Mouse (Mus musculus): Measurements from ENCODE around the gene Rap2b.
A peak's percentile ranks its signal among the peaks of the same experiment; 100 is the strongest.

Rap2b gene

DNA sequence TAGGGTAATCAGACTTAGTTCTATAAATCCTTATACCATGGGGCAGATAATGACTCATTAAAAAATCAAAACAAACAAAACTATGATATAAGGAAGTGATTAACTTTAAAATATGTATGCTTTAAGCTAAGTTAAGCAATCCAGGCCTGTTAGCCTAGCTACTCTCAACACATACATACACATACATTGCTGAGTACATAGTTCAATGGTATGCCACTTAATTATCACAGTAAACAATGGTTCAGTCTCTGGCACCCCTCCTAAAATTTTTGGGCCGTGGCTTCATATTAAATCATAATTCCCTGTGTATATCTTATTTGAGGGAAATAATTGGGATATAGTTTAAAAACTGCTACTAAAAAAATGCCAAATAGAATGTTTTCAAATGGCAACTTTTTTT, at the start of gene Rap2b:
Gene Rap2b, plus strand, starts transcription at position 301 of the 400 bp plus-strand sequence.
- no peak for DNase-seq (ENCODE audit: low read depth, low spot score)
- H3K36me3 ChIP-seq (ENCODE audit: control insufficient read depth, insufficient read depth, low read length, poor library complexity, severe bottlenecking): no peaks in the 10 kb centered on the region
- no peaks in the 10 kb centered on the region for H3K27me3 ChIP-seq (ENCODE audit: control insufficient read depth, insufficient read depth, low read length, poor library complexity, severe bottlenecking)

DNA sequence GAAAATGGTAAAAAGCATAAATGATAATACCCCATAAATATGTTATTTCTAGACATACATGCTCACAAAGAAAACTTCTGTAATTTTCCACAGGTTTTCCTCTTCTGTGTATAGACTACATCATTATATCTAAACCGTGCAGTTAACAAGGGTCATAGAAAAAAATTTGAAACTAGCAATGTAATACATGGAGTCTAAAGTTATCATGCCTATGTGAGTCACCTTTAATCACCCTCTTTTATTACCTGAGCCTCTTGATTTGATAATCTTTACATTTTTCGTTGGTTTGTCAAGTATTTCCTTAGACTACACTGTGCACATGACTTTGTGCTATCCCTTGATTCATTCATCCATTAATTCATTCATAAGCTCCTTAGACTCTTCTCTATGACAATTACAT, 46.4 kb upstream of the Rap2b start:
- Histone ChIP-seq H3K36me3 (ENCODE audit: control insufficient read depth, insufficient read depth, low read length, poor library complexity, severe bottlenecking) (no peaks in the 10 kb centered on the region), H3K27me3 (ENCODE audit: control insufficient read depth, insufficient read depth, low read length, poor library complexity, severe bottlenecking) (no peaks in the 10 kb centered on the region)
- no peak for DNase-seq (ENCODE audit: low read depth, low spot score)

DNA sequence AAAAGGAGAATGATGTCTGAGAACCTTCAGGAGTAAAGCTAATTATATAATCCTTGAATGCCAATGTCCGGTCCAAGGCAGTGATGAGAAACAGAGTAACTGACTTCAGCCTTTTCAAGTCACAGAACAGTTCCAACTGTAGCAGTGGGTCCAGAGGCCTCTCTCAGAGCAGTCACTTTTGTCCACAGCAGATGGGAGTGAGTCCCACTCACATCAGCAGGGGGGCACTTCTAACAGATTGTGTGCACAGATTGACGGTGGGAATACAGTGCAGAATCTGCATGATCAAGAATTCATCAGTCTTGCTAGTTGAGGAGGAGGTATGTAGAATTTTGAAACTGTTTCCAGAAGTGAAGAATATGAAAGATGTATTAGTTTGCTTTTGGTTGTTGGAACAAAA, 41.4 kb upstream of the Rap2b start:
- Histone ChIP-seq H3K27me3 (ENCODE audit: control insufficient read depth, insufficient read depth, low read length, poor library complexity, severe bottlenecking) (no peaks in the 10 kb centered on the region), H3K36me3 (ENCODE audit: control insufficient read depth, insufficient read depth, low read length, poor library complexity, severe bottlenecking) (no peaks in the 10 kb centered on the region)
- DNase-seq (ENCODE audit: low read depth, low spot score): no peak

DNA sequence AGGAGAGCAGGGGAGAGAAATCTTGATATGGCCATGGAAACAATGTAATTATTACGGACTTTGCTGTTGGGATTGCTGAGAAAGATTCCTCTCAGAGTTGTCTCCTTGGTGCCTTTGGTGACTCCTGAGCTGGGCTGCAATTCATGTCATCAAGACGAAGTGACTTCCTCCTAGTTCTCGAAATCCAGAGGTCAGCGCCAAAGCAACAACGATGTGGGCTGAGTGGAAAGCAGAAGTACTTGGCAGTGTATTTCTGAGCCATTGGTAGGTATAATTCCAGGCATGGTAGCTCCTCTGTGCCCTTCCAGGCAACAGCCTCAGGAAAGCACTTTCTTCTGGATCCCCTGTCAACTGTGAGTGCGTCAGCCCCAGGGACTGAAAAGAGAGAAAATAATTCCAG, 39.8 kb upstream of the Rap2b start:
- DNase-seq (ENCODE audit: low read depth, low spot score): no peak
- H3K36me3 ChIP-seq (ENCODE audit: control insufficient read depth, insufficient read depth, low read length, poor library complexity, severe bottlenecking): no peaks in the 10 kb centered on the region

DNA sequence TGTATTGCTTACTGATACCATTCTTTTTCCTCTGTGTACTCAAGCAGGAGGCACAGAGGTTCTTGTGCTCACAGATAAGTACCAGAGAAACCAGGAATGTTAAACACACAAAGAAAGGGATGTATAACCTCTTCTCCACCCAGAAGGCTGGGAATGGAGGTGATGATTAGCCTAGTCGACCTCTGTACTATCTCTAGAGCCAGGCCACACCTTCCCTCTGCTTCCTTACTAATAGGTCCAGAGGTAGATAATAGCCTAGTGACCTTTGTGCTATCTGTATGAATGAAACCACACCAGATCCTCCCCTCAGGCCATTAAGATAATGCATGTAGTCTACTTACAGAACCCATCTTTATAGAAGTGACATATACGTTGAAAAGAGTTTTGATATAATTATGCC, 25.2 kb upstream of the Rap2b start:
- Histone ChIP-seq H3K36me3 (ENCODE audit: control insufficient read depth, insufficient read depth, low read length, poor library complexity, severe bottlenecking) (no peaks in the 10 kb centered on the region), H3K27me3 (ENCODE audit: control insufficient read depth, insufficient read depth, low read length, poor library complexity, severe bottlenecking) (no peaks in the 10 kb centered on the region)
- DNase-seq (ENCODE audit: low read depth, low spot score): no peak

More for the DNA sequence above, 39.8 kb upstream of the Rap2b start:
- H3K27me3 ChIP-seq (ENCODE audit: control insufficient read depth, insufficient read depth, low read length, poor library complexity, severe bottlenecking): 0 out of 2 replicates have a peak, but pooled peaks cover 1% of the 10 kb centered on the region

DNA sequence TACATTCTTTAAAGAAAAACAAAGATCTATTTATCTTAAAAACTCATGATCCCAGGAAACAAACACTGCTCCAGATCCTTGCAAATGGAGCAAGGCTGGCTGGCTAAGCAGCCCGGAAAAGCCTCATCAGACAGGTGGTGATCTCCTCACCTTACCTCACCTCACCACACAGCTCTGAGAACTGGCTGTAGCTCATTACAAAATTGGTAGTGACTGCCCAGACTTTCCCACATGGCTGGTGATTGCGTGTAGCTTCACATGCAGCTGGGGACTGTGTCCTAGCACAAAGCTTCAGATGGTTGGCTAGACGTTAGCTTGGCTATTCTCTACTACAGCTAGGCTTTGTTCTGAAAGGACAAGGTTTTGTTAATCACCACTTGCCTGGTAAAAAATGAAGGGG, 24.2 kb upstream of the Rap2b start:
- H3K36me3 ChIP-seq (ENCODE audit: control insufficient read depth, insufficient read depth, low read length, poor library complexity, severe bottlenecking): no peaks in the 10 kb centered on the region
- no peak for DNase-seq (ENCODE audit: low read depth, low spot score)
- H3K27me3 ChIP-seq (ENCODE audit: control insufficient read depth, insufficient read depth, low read length, poor library complexity, severe bottlenecking): no peaks in the 10 kb centered on the region

DNA sequence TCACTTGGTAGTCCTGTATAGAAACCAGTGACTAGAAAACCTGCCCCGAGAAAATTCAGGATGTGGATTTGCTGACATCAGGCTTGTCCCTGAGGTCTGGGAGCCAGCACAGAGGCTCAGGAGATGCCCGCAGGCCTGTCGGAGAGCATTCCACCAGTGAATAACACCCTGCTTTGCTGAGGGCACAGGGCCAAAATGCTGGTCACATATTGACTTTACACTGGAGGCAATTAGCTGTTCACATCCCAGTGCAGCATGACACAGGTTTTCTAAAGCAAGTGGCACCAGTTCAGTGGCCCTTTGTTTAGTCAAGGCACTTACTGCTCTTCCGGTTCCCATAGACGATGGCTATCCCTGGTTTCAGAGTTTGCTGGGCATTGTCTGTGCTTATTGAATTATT, 21.1 kb upstream of the Rap2b start:
- DNase-seq (ENCODE audit: low read depth, low spot score): no peak
- Histone ChIP-seq H3K36me3 (ENCODE audit: control insufficient read depth, insufficient read depth, low read length, poor library complexity, severe bottlenecking) (no peaks in the 10 kb centered on the region), H3K27me3 (ENCODE audit: control insufficient read depth, insufficient read depth, low read length, poor library complexity, severe bottlenecking) (no peaks in the 10 kb centered on the region)

DNA sequence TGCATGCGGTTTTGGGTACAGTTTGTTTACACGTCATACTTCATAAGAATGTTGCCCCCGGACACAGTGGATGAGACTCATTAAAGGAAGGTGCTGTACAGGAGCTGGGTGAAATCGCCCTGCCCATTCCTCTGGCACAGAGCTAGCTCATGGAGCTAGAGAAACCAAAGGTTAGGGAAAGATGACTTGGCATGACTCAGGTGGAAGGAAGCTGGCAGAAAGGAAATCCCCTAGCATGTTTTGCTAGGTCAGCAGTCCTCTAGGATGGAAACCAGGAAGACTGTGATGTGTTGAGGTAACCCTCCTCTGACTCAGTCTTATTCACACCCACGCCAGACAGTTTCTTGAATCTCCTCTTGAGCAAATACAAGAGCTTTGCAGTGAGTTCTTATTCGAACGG, 17.4 kb upstream of the Rap2b start:
- no peak for DNase-seq (ENCODE audit: low read depth, low spot score)
- Histone ChIP-seq H3K27me3 (ENCODE audit: control insufficient read depth, insufficient read depth, low read length, poor library complexity, severe bottlenecking) (no peaks in the 10 kb centered on the region), H3K36me3 (ENCODE audit: control insufficient read depth, insufficient read depth, low read length, poor library complexity, severe bottlenecking) (no peaks in the 10 kb centered on the region)

DNA sequence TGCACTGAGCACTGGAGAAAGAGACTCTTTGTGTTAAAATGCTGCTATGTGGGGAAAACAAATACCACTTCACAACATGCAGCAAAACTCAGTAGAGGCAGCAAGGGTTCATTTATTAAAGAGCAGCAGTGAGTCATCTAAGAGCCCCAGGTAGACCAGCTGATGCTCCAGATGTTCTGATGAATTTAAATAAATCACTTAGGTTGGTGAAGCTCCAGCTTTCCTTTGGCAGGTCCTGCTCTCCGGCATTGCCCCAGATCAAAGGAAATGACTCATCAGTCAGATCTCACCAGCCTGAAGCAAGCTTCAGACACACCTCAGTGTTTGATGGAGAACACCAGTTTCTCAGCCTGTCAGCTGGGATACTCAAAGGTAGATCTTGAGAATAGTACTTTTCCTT, 15.8 kb upstream of the Rap2b start:
- no peak for DNase-seq (ENCODE audit: low read depth, low spot score)
- no peaks in the 10 kb centered on the region for H3K27me3 ChIP-seq (ENCODE audit: control insufficient read depth, insufficient read depth, low read length, poor library complexity, severe bottlenecking)
- no peaks in the 10 kb centered on the region for H3K36me3 ChIP-seq (ENCODE audit: control insufficient read depth, insufficient read depth, low read length, poor library complexity, severe bottlenecking)

DNA sequence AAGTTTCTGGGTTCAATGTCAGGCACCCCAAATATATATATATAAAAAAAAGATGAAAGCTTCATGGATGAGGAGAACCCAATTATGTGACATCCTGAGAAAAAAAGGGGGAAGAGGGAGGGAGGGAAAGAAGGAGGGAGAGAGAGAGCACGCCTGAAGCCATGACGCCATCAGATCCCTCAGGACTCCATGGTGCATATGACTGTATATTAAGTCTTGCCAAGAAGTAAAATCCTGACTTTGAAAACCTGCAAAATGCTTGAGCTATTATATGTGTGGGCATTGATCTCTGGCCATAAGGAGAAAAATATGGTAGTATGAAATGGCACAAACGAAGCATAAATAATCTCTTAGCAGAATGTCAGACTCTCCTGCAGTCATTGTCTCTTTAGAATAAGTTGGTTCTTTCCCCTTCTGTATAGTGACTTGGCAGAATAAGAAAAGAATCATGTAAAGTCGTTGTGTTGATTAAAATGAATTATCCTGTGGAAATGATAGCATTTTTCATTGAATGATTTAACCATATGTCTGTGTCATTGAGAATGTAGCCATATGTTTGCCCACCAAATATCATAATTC, 13.3 kb upstream of the Rap2b start:
- H3K27me3 ChIP-seq (ENCODE audit: control insufficient read depth, insufficient read depth, low read length, poor library complexity, severe bottlenecking): no peaks in the 10 kb centered on the region
- H3K36me3 ChIP-seq (ENCODE audit: control insufficient read depth, insufficient read depth, low read length, poor library complexity, severe bottlenecking): no peaks in the 10 kb centered on the region
- no peak for DNase-seq (ENCODE audit: low read depth, low spot score)

DNA sequence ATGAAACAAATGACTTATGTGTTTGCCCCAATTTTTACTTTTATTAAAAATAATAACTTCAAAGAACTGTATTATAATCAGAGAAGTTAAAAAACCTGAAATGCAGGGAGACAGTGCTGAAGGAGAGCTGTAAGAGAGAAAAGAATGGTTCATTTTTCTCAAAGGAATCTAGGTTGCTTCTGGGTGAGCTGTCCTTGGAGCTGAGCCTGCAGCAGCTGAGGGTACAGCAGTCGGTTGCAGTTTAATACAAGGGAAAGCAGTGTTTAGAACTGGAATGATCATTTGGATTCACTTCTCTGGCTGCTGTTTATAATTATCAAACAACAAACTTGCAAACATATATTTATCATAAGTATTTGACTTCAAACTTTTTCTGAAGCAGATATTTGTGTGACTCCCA, 12.0 kb upstream of the Rap2b start:
- Histone ChIP-seq H3K27me3 (ENCODE audit: control insufficient read depth, insufficient read depth, low read length, poor library complexity, severe bottlenecking) (no peaks in the 10 kb centered on the region), H3K36me3 (ENCODE audit: control insufficient read depth, insufficient read depth, low read length, poor library complexity, severe bottlenecking) (no peaks in the 10 kb centered on the region)
- no peak for DNase-seq (ENCODE audit: low read depth, low spot score)

DNA sequence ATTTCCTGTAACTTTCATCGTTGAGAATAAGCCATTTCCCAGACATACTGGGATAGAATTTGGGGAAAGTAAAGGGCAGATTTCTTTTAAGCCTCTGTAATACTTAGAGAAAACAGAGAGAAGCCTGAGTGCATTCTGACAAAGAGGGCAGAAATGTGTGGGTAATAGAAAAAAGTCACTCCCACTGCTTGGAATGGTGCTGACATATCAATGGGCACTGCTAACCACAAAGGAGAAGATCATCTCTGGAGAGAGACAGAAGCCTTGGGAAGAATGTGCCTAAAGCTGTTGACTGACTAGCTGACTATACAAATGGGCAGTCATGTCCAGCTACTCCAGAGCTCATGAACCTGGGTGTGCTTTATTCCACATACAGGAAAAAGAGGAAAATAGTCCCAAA, 6.0 kb upstream of the Rap2b start:
- no peak for DNase-seq (ENCODE audit: low read depth, low spot score)
- no peaks in the 10 kb centered on the region for H3K36me3 ChIP-seq (ENCODE audit: control insufficient read depth, insufficient read depth, low read length, poor library complexity, severe bottlenecking)
- no peaks in the 10 kb centered on the region for H3K27me3 ChIP-seq (ENCODE audit: control insufficient read depth, insufficient read depth, low read length, poor library complexity, severe bottlenecking)

DNA sequence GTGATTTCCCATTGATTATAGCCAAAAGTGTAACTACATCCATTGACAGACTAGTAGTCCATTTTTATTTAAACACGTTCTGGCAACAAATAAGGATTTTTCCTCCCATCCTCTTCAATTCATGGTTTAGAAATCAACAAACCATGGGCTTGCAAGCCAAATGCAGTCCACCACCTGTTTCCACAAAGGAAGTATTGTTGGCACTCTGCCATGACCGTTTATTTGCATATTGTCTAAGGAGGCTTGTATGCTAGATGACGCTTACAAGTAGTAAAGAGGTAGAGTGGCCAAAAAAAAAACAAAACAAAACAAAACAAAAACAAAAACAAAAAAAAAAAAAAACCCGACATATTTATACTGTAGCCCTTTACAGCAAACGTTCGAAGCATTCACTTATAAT, 3.3 kb upstream of the Rap2b start:
- DNase-seq (ENCODE audit: low read depth, low spot score): peak; percentile 77
- Histone ChIP-seq H3K36me3 (ENCODE audit: control insufficient read depth, insufficient read depth, low read length, poor library complexity, severe bottlenecking) (no peaks in the 10 kb centered on the region), H3K27me3 (ENCODE audit: control insufficient read depth, insufficient read depth, low read length, poor library complexity, severe bottlenecking) (no peaks in the 10 kb centered on the region)

DNA sequence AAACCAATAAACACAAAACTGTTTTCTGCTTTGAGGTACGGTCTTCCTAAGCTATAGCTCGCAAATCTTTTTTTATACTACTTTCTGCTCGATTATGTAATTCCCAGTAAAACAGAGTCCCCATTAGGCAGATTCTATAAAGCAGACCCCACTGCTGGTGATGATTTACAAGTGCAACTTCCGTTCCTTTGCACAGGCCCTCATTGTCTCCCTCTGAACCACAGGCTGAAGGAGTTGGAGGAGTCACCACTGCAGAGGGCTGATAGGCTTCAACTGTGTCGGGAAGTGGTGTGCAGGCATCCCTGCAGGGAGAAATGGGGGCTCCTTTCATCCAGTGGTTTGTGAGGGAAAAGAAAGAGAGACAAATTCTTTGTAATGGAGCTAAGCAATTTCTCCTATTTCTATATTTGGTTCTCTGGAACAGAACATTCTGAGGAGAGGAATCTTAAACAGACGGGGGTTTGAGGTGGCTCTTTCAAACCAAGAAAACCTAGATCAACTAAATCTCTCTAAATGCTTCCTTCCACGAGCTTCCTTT, 2.6 kb upstream of the Rap2b start:
- no peaks in the 10 kb centered on the region for H3K36me3 ChIP-seq (ENCODE audit: control insufficient read depth, insufficient read depth, low read length, poor library complexity, severe bottlenecking)
- no peaks in the 10 kb centered on the region for H3K27me3 ChIP-seq (ENCODE audit: control insufficient read depth, insufficient read depth, low read length, poor library complexity, severe bottlenecking)
- DNase-seq (ENCODE audit: low read depth, low spot score): no peak

DNA sequence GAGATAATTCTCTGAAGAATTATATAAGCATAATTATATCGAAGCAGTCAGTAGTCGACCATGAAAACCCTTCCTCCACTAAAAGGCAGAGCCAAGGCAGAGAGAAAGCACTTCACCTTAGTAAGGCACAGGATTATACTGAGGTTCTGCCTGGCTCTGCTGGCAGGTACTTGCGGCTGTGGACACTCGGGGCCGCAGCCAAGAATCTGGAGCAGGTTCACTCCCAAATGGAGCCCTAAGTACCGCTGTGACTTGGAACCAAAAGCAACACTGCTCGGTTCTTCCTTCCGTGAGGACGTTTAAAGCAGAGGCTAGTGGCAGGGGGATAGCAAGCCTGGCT, 1.4 kb downstream of the Rap2b start:
- DNase-seq (ENCODE audit: low read depth, low spot score): peak; percentile 19
- Histone ChIP-seq H3K27me3 (ENCODE audit: control insufficient read depth, insufficient read depth, low read length, poor library complexity, severe bottlenecking) (no peaks in the 10 kb centered on the region), H3K36me3 (ENCODE audit: control insufficient read depth, insufficient read depth, low read length, poor library complexity, severe bottlenecking) (no peaks in the 10 kb centered on the region)
